Mouse (Mus musculus) G1E (cell line): ENCODE measurements around the gene Psg17. TPM values are rescaled to one million over a fixed set of nuclear protein-coding genes. Genes with fewer than 3 reads are reported as not detected.
"Not testable (repeated sequence)": the region's sequence is repeated elsewhere in the genome, so short reads cannot be mapped to it uniquely, and the experiment has no call there.

ENCODE experiments used
- ATAC-seq: 2 replicates; pipeline ENCODE4 v1.8.0; 2016; ENCODE audit warnings: mild to moderate bottlenecking; ENCODE audit not compliant: insufficient number of reproducible peaks, poor library complexity, low FRiP score, severe bottlenecking; ENCODE audit errors: extremely low read depth
- DNase-seq: peaks from one replicate; pipeline ENCODE4 v3.0.0; 2012; ENCODE audit warnings: low spot score
- H3K27me3 ChIP-seq: 2 replicates; pipeline ENCODE4 v1.6.1; 2012; ENCODE audit warnings: mild to moderate bottlenecking, low read length, inconsistent platforms; ENCODE audit not compliant: insufficient read depth
- H3K36me3 ChIP-seq: replicated peaks from 2 replicates; pipeline ENCODE3; 2012; ENCODE audit warnings: mild to moderate bottlenecking, inconsistent platforms
- H3K4me1 ChIP-seq: 2 replicates; pipeline ENCODE4 v1.6.1; 2012; ENCODE audit warnings: low read depth, low read length, inconsistent platforms, mixed read lengths; ENCODE audit not compliant: insufficient read depth
- H3K4me3 ChIP-seq: 2 replicates; pipeline ENCODE4 v1.5.1; 2012; ENCODE audit warnings: low read depth, mild to moderate bottlenecking, inconsistent platforms, low read length, moderate library complexity, mixed read lengths
- H3K9me3 ChIP-seq: replicated peaks from 2 replicates; pipeline ENCODE4 v1.6.1; 2012; ENCODE audit warnings: inconsistent platforms
- CTCF ChIP-seq: IDR thresholded peaks from 2 replicates; pipeline ENCODE4 v1.5.1; 2012; ENCODE audit warnings: low read depth, low read length, inconsistent platforms, mixed read lengths
- GATA1 ChIP-seq: IDR thresholded peaks from 2 replicates; pipeline ENCODE4 v1.6.1; 2012; ENCODE audit warnings: borderline replicate concordance, low read length, inconsistent platforms, mixed read lengths
- GATA2 ChIP-seq: IDR thresholded peaks from 2 replicates; pipeline ENCODE4 v1.6.1; 2012; ENCODE audit warnings: low read depth, low read length, inconsistent platforms, borderline replicate concordance
- POLR2AphosphoS5 ChIP-seq: IDR thresholded peaks from 2 replicates; pipeline ENCODE4 v1.6.1; 2012; ENCODE audit warnings: low read depth, low read length, inconsistent platforms; ENCODE audit not compliant: insufficient replicate concordance
- TAL1 ChIP-seq: conservative IDR thresholded peaks from 2 replicates; pipeline ENCODE4 v1.6.1; 2012; ENCODE audit warnings: low read depth, low read length, inconsistent platforms, mixed read lengths
- polyA plus RNA-seq: library from polyadenylated mRNA; stranded (reverse); fragments of >175 nt; gene quantifications from 2 replicates; pipeline ENCODE4 v1.2.3, GENCODE M21; 2012
- total RNA-seq, 2 experiments: library from RNA; stranded (forward) in 1 of 2; stranded (reverse) in 1 of 2; fragments of 200-1000 nt in 1 of 2; fragments of >200 nt in 1 of 2; fragmentation: Nextera tagmentation in 1 of 2; gene quantifications; 2 replicates each; pipeline ENCODE4 v1.2.3; 2014 to 2017

Gene Psg17
- total RNA-seq (2014; fragmentation: Nextera tagmentation) = not detected in 2 replicates
- total RNA-seq (2017) = 0.11 TPM in 1 of 2 replicates, not detected in the other
- polyA plus RNA-seq = not detected in 2 replicates

GRCm38 (mm10) chr7:18821507-18821906, at the start of gene Psg17:
TSS of gene Psg17 (minus strand) at chr7:18821607.
- no peak for TF ChIP-seq GATA2
- TF ChIP-seq GATA1 = no peak
- no peak for DNase-seq
- H3K4me1 ChIP-seq = no peaks in the 10 kb centered on the region
- no peaks in the 10 kb centered on the region for H3K27me3 ChIP-seq
- ATAC-seq = no peak
- no peaks in the 10 kb centered on the region for H3K9me3 ChIP-seq
- H3K4me3 ChIP-seq = no peak within 1 kb of the TSS
- no peaks in the 10 kb centered on the region for H3K36me3 ChIP-seq

- not testable (repeated sequence) for H3K36me3 ChIP-seq, H3K9me3 ChIP-seq, H3K27me3 ChIP-seq, H3K4me1 ChIP-seq, H3K4me3 ChIP-seq, ATAC-seq, DNase-seq
Observed at GRCm38 (mm10) chr7:18871031-18871430, 49.6 kb upstream of the Psg17 start, which contains the start of gene Pglyrp1. TSS of gene Pglyrp1 (plus strand) at chr7:18871331.

GRCm38 (mm10) chr7:18868491-18868890, 47.1 kb upstream of the Psg17 start:
- Histone ChIP-seq H3K36me3 (no peaks in the 10 kb centered on the region), H3K27me3 (no peaks in the 10 kb centered on the region), H3K9me3 (peaks cover 5% of the 10 kb centered on the region), H3K4me3 (no peak overlapping the region), H3K4me1 (peaks cover 3% of the 10 kb centered on the region; the same call in 1 of the 2 replicates)
- ATAC-seq = no peak
- DNase-seq = no peak
- TF ChIP-seq GATA1 = no peak
- TF ChIP-seq CTCF = no peak
- no peak for TF ChIP-seq POLR2AphosphoS5
- no peak for TF ChIP-seq GATA2
- TF ChIP-seq TAL1 = no peak

- Histone ChIP-seq H3K4me3 (no peak overlapping the region), H3K4me1 (no peaks in the 10 kb centered on the region), H3K36me3 (no peaks in the 10 kb centered on the region), H3K9me3 (peaks cover 6% of the 10 kb centered on the region), H3K27me3 (peaks cover 4% of the 10 kb centered on the region; the same call in 1 of the 2 replicates)
- no peak for DNase-seq
- no peak for ATAC-seq
- TF ChIP-seq TAL1 (no peak), GATA1 (no peak), POLR2AphosphoS5 (no peak), CTCF (no peak), GATA2 (no peak)
Observed at GRCm38 (mm10) chr7:18862801-18863200, 41.4 kb upstream of the Psg17 start.

GRCm38 (mm10) chr7:18858310-18858916, 37.0 kb upstream of the Psg17 start:
- Histone ChIP-seq H3K9me3 (no peaks in the 10 kb centered on the region), H3K4me3 (no peak overlapping the region; the same call in 1 of the 2 replicates), H3K36me3 (no peaks in the 10 kb centered on the region), H3K4me1 (no peaks in the 10 kb centered on the region), H3K27me3 (peaks cover 4% of the 10 kb centered on the region; the same call in 1 of the 2 replicates)
- ATAC-seq = no peak
- TF ChIP-seq GATA2 = no peak
- TF ChIP-seq POLR2AphosphoS5 = no peak
- no peak for TF ChIP-seq GATA1
- no peak for TF ChIP-seq TAL1
- TF ChIP-seq CTCF = no peak
- DNase-seq = no peak

GRCm38 (mm10) chr7:18848395-18848794, 27.0 kb upstream of the Psg17 start:
- Histone ChIP-seq H3K9me3 (no peaks in the 10 kb centered on the region), H3K4me1 (no peaks in the 10 kb centered on the region), H3K36me3 (no peaks in the 10 kb centered on the region), H3K27me3 (no peaks in the 10 kb centered on the region; the same call in none of the 2 replicates), H3K4me3 (no peak overlapping the region)
- ATAC-seq (no peak), DNase-seq (no peak)
- TF ChIP-seq TAL1 (no peak), GATA2 (no peak), GATA1 (no peak), POLR2AphosphoS5 (no peak), CTCF (no peak)

GRCm38 (mm10) chr7:18844811-18845210, 23.4 kb upstream of the Psg17 start:
- H3K9me3 ChIP-seq = no peaks in the 10 kb centered on the region
- ATAC-seq = no peak
- H3K4me3 ChIP-seq = no peak overlapping the region

More at GRCm38 (mm10) chr7:18844811-18845210, 23.4 kb upstream of the Psg17 start:
- Histone ChIP-seq H3K36me3 (no peaks in the 10 kb centered on the region), H3K27me3 (no peaks in the 10 kb centered on the region), H3K4me1 (no peaks in the 10 kb centered on the region)
- no peak for DNase-seq
- TF ChIP-seq POLR2AphosphoS5 = no peak
